Mouse (Mus musculus) left cerebral cortex, postnatal 10 days (tissue): ENCODE data around the gene Sept10. TPM values are rescaled to one million over a fixed set of nuclear protein-coding genes. Genes with fewer than 3 reads are reported as not detected.
A peak's percentile ranks its signal among the peaks of the same experiment; 100 is the strongest.

Source experiments
- DNase-seq, 2 experiments: peaks; one replicate each; pipeline ENCODE4 v3.0.0; 2021 to 2022; ENCODE audit warnings: low spot score in 2 of 2, mixed read lengths in 1 of 2; ENCODE audit errors: extremely low spot score in 1 of 2
- intact Hi-C: fragments of 180-260 bp; cut with DNase I; formaldehyde crosslinking; loops from one replicate; pipeline ENCODE4 v1.15.1; 2025
- total RNA-seq, 2 experiments: library from RNA; stranded (reverse); gene quantifications; 2 replicates each; pipeline ENCODE4 v1.2.3; 2021

Sept10 gene
- total RNA-seq, 2 experiments from 2014 or later, result 8.2 to 9.5 TPM

- intact Hi-C loops, result no loop called here
- no peak for DNase-seq
Measured at GRCm38 (mm10) chr10:59235227-59235626, 13.6 kb upstream of the Sept10 start.

GRCm38 (mm10) chr10:59229205-59229820, 7.7 kb upstream of the Sept10 start:
- DNase-seq, result no peak
- intact Hi-C loops, result no loop called here

GRCm38 (mm10) chr10:59225137-59225536, 3.5 kb upstream of the Sept10 start:
- intact Hi-C loops, result no loop called here

GRCm38 (mm10) chr10:59223890-59224289, 2.2 kb upstream of the Sept10 start:
- intact Hi-C loops, result loop anchor here (5.0 kb wide), 1 partner anchor 57 kb away; no protein-coding TSS in a partner anchor
- DNase-seq, result no peak

More at GRCm38 (mm10) chr10:59225137-59225536, 3.5 kb upstream of the Sept10 start:
- DNase-seq, result no peak

- intact Hi-C loops, result loop anchor here (5.0 kb wide), 1 partner anchor 56 kb away; no protein-coding TSS in a partner anchor
- DNase-seq, result peak in 1 of 2 experiments; percentile 20
Measured at GRCm38 (mm10) chr10:59223301-59223700, 1.7 kb upstream of the Sept10 start.

- intact Hi-C loops, result loop anchor here (5.0 kb wide), 1 partner anchor 55 kb away; no protein-coding TSS in a partner anchor
- peak; percentile 21 to 43 for DNase-seq
Measured at GRCm38 (mm10) chr10:59222271-59223101, 839 bp upstream of the Sept10 start.

- intact Hi-C loops, result loop anchor here (2.0 to 5.0 kb wide), 2 partner anchors 54 to 62 kb away; no protein-coding TSS in a partner anchor
- DNase-seq, result peak in 1 of 2 experiments; percentile 34
Measured at GRCm38 (mm10) chr10:59220824-59221472, 699 bp downstream of the Sept10 start.

- intact Hi-C loops, result no loop called here
- no peak for DNase-seq
Measured at GRCm38 (mm10) chr10:59200011-59200410, 21.6 kb downstream of the Sept10 start.

- no peak for DNase-seq
- intact Hi-C loops, result no loop called here
Measured at GRCm38 (mm10) chr10:59196763-59197162, 24.9 kb downstream of the Sept10 start.

GRCm38 (mm10) chr10:59194891-59195290, 26.8 kb downstream of the Sept10 start:
- intact Hi-C loops, result no loop called here

GRCm38 (mm10) chr10:59182306-59182705, 39.3 kb downstream of the Sept10 start:
- intact Hi-C loops, result no loop called here
- no peak for DNase-seq

More at GRCm38 (mm10) chr10:59194891-59195290, 26.8 kb downstream of the Sept10 start:
- DNase-seq, result no peak

- intact Hi-C loops, result no loop called here
Measured at GRCm38 (mm10) chr10:59179620-59180019, 42.0 kb downstream of the Sept10 start.

GRCm38 (mm10) chr10:59172539-59172938, 49.1 kb downstream of the Sept10 start:
- intact Hi-C loops, result no loop called here
- DNase-seq, result no peak

More at GRCm38 (mm10) chr10:59179620-59180019, 42.0 kb downstream of the Sept10 start:
- no peak for DNase-seq

- intact Hi-C loops, result no loop called here
- no peak for DNase-seq
Measured at GRCm38 (mm10) chr10:59171042-59171441, 50.6 kb downstream of the Sept10 start.

- peak; percentile 42 for DNase-seq
- intact Hi-C loops, result loop anchor here (2.0 to 5.0 kb wide), 2 partner anchors 56 to 128 kb away; partner anchors contain the start of genes Sept10 and Sowahc
Measured at GRCm38 (mm10) chr10:59166104-59166944, 55.3 kb downstream of the Sept10 start.

GRCm38 (mm10) chr10:59162185-59162897, 59.3 kb downstream of the Sept10 start:
- intact Hi-C loops, result no loop called here

GRCm38 (mm10) chr10:59158627-59159026, 63.0 kb downstream of the Sept10 start:
- intact Hi-C loops, result no loop called here
- no peak for DNase-seq

More at GRCm38 (mm10) chr10:59162185-59162897, 59.3 kb downstream of the Sept10 start:
- no peak for DNase-seq
